Mouse (Mus musculus) c-Kit-negative CD71-positive TER-119-positive erythroid progenitor cells, embryonic 14.5 days (primary cell): ENCODE results near the gene Gm14418.
"Not testable (repeated sequence)": the region's sequence is repeated elsewhere in the genome, so short reads cannot be mapped to it uniquely, and the experiment has no call there.

Experiments used
- DNase-seq: peaks from one replicate; pipeline ENCODE4 v3.0.0-alpha.2; 2013; ENCODE audit warnings: low read depth, low spot score

The Gm14418 gene

GRCm38 (mm10) chr2:177398096-177398495 lies at the start of gene Gm14418:
Gene Gm14418 (minus strand): TSS chr2:177398320.
- not testable (repeated sequence) for DNase-seq
